Mouse (Mus musculus) heart, adult 11 months (tissue): Measurements from ENCODE around the gene Gm973.

ENCODE experiments used
- DNase-seq: peaks from one replicate; pipeline ENCODE4 v3.0.0; 2022

Gm973 gene

GRCm38 (mm10) chr1:59495970-59496369 lies 20.1 kb upstream of the Gm973 start:
- DNase-seq: no peak

GRCm38 (mm10) chr1:59497741-59498613 lies 18.1 kb upstream of the Gm973 start:
- no peak for DNase-seq

DNA sequence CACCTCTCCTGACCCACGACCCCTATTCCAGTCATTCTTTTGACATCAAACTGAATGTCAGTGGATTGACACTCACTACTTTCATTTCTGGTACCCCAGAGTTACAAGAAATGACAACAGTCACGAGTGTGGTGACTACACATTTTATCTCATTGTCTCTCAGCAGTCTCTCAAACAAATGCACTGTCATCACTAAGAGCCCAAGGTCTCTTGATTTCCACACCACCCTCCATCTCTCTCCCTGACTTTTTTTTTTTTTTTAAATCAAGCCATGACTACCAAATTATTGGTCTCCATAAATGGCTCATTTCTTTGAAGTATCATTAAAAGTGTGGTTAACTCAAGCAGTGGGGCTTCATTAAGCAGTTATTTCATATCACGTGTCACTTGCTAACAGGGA lies 16.7 kb upstream of the Gm973 start:
- no peak for DNase-seq

DNA sequence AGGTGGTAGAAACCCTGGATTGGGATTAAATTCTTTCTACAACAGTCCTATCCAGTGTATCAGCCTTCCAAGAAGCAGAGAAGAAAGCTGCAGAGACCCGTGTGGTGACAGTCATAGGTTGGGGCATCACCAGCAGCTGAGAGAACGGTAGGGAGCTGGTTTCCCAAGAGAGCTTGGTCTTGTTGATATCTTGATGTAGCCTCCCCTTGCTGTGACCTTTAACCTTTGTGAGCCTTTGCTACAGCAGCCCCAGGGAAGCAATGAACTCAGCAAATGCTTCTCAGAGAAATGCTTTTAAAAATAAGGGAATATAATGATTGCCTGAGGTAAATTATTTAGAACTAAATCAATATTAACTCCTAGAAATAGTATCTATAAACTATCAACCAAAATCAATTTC lies 13.7 kb upstream of the Gm973 start:
- no peak for DNase-seq

- no peak for DNase-seq
These were observed 12.3 kb upstream of the Gm973 start for GRCm38 (mm10) chr1:59503659-59504301.

DNA sequence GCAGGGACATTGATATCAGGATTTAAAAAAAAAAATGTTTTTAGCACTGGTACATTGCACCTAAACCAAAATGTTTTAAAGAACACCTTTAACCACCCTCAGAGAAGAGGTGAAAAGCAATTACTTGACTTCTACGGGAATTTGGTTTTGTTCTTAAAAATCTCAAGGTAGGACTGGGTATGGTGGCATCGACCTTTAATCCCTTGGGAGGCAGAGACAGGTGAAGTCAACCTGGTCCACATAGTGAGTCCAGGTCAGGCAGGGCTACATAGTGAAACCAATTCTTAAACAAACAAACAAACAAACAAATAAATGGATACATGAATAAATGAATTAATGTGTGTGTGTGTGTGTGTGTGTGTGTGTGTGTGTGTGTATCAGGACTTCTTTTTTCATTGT lies 11.8 kb upstream of the Gm973 start:
- DNase-seq: no peak

- peak; percentile 92 for DNase-seq
These were observed 7.5 kb upstream of the Gm973 start for GRCm38 (mm10) chr1:59508463-59509139.

DNA sequence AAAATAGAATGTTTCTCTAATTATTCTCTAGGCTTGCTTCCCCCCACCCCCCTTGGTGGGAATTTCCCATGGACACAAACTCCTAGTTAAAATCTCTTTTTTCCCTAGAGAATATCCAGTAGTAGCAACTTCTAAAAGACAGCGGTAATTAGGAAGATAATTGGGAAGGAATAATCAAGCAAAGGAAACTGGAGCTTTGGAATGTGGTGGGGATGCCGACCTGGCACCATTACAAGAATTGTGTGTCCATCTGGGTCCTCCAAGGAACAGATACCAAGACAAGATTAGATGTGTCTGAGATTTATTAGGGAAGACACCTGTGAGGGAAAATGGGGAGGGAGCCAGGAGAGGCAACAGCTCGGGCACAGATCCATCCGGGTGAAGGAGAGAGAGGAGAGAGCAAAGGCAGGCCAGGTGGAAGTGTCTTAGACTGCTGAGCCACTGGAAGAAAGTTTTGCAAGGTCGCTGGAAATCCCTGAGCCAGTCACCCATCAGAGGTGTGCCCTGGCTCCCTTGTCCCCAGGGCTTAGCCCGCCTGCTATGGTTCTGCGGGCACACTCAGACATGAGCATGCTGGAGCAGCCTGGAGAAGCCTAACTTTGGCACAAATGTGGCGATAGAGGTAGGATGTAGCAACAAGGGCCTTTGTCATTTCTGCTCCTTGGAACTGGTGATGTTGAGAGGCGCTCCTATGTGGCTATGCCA lies 4.3 kb upstream of the Gm973 start:
- DNase-seq: no peak

GRCm38 (mm10) chr1:59520226-59520837 lies 4.3 kb downstream of the Gm973 start:
- DNase-seq: no peak

GRCm38 (mm10) chr1:59522456-59522855 lies 6.4 kb downstream of the Gm973 start:
- DNase-seq: no peak

DNA sequence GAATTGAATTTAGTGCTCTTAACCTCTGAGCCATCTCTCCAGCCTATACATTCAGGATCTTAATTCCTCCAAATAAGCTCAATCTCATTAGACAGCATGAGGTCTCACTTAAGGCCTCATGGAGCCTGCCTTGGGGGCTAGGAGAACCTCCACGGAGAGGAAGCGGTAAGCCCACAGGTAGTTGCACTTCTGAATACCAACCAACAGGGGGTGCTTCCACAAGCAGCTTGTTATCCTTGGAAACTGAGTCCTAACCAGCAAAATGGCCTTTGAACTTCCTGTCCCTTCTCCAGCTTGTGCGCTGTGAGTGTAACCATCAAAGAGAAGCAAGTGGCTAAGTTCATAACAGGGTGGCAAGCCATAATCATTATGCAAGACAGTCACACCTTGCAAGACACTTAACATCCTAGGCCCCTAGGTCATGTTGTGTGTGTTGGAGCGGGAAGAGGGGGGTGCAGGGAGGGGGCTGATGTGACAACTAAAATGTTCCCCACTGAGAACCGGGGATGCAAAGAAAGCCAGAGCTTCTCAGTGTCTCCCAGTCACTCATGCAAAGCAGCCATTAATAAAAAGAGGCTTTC lies 7.4 kb downstream of the Gm973 start:
- DNase-seq: no peak

DNA sequence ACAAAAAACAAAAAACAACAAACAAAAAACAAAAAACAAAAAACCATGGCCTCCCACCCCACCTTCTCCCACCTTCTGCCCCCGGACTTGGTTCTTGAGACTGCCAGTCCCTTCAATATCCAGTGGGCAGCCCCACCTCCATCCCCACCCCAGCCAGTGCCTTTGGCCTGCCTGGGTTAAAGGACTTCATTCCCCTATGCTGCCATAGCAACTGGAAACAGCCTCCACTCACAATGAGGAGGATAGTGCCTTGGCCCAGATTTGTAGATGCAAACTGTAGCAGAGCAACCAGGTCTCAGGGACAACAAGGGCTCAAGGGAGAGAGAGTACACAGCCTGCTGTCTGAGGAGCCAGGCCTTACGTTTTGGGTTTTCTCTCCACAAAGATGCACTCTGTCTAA lies 8.0 kb downstream of the Gm973 start:
- no peak for DNase-seq

DNA sequence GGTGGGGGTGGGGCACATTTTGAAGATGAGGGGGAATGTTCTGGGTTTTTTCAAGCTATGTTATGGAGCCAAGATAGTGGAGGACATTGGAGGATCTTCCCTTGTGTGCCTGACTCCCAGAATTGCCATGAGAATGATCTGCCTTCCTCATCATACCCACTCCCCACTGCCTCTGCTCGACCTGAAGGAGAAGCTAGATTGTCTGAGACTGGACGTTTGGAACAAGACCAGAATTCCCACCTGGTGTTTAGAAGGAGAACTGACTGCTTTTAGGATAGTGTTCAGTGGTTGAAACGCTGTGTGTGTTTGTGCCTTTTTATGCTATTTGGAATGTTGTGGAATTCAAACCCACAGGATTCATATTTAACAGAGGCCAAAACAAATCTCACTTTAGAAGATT lies 8.7 kb downstream of the Gm973 start:
- no peak for DNase-seq

DNA sequence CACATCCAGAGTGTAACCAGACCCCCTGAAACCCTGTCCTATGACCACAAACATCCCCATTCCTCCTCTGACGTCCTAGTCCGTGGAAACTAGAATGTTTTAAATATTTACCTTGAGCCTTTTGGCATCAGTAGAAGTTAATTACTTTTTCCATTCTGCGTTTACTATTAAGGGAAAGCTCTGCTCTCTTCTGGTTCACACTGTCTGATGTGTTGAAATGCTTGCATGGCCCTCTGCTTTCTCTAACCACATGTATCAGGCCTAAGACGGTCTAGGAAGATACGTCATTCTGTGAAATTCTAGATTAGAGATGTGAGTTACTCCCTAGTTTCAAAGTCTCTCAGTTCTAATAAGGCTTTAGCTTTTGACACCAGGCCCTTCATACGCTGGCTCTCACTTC lies 11.2 kb downstream of the Gm973 start:
- no peak for DNase-seq

GRCm38 (mm10) chr1:59534976-59535810 lies 19.1 kb downstream of the Gm973 start:
- DNase-seq: peak; percentile 75

- peak; percentile 59 for DNase-seq
These were observed 22.3 kb downstream of the Gm973 start for GRCm38 (mm10) chr1:59538381-59538780.

DNA sequence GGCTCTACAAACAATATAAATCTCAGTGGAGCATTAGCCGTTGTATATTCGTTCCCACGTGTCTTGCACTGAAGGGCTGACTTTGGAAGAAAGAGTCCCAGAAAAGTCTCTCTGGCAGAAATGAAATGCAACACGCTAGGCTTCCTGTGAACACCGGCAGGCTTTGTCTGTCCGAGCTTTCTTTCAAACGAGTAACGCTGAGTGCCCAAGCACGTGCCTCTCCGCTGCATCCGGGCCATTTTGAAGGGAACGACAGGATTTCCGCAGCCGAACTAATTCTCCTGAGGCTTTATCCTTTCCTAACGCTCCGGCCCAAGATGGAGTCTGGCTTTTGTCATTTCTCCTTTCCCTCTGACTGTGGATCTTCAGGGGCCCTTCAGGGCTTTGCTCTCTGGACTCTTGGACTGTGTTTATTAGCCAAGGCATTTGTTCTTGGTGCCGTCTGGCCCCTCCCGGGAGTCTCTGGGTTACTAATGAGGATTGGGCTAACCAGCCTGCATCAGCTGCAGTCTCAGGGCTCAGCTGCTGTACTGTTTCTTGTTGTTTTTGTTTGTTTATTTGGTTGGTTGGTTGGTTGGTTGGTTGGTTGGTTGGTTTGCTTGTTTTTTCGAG lies 24.6 kb downstream of the Gm973 start:
- peak; percentile 19 for DNase-seq

GRCm38 (mm10) chr1:59541271-59542020 lies 25.4 kb downstream of the Gm973 start:
- DNase-seq: peak; percentile 82

GRCm38 (mm10) chr1:59542231-59542630 lies 26.2 kb downstream of the Gm973 start:
- peak; percentile 5 for DNase-seq

DNA sequence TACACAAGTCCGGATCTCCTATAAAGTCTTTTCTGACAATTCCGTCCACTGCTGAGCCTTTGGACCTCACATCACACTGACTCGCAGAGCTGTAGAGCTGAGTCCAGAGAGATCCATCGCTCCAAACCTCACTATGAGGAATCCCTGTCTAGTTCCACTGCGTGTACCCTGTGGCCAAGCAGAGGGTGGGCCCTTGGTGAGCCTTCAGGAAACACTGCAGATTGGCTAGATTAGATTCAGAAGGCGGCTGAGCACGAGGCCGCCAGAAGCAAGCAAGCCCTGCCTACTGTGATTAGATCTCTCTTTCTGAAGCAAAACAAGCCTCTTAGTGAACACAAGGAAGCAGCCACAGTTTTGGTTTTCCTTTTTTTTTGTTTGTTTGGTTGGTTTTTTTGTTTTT lies 27.8 kb downstream of the Gm973 start:
- peak; percentile 68 for DNase-seq
